Mouse (Mus musculus) forebrain, embryonic 11.5 days (tissue): ENCODE data around the gene Nphp1. TPM values are rescaled to one million over a fixed set of nuclear protein-coding genes. Genes with fewer than 3 reads are reported as not detected.
A peak's percentile ranks its signal among the peaks of the same experiment; 100 is the strongest.

ENCODE experiments used
- ATAC-seq: fragments of 200-750 bp; cut with Nextera tagmentation; replicated peaks from 2 replicates; pipeline ENCODE4 v1.8.0; 2017; ENCODE audit warnings: moderate TSS enrichment; ENCODE audit not compliant: low FRiP score
- DNase-seq: peaks from one replicate; pipeline ENCODE4 v3.0.0-alpha.2; 2017; ENCODE audit warnings: low spot score
- H3K27ac ChIP-seq: fragments of 300-500 bp; sonication (generic); 2 replicates; pipeline ENCODE4 v1.5.1; 2014; ENCODE audit warnings: low read depth, low read length
- H3K27me3 ChIP-seq: fragments of 300-500 bp; sonication (generic); 2 replicates; pipeline ENCODE4 v1.6.1; 2014; ENCODE audit warnings: mild to moderate bottlenecking, low read length, mixed read lengths; ENCODE audit not compliant: control insufficient read depth, insufficient read depth
- H3K36me3 ChIP-seq: fragments of 300-500 bp; sonication (generic); 2 replicates; pipeline ENCODE4 v1.6.1; 2014; ENCODE audit warnings: mild to moderate bottlenecking, low read length, moderate library complexity, mixed read lengths; ENCODE audit not compliant: control insufficient read depth, insufficient read depth
- H3K4me1 ChIP-seq: fragments of 300-500 bp; sonication (generic); replicated peaks from 2 replicates; pipeline ENCODE4 v1.6.1; 2014; ENCODE audit warnings: low read length, mixed read lengths; ENCODE audit not compliant: control insufficient read depth, insufficient read depth
- H3K4me2 ChIP-seq: fragments of 300-500 bp; sonication (generic); 2 replicates; pipeline ENCODE4 v1.6.1; 2014; ENCODE audit warnings: low read depth, mild to moderate bottlenecking, low read length, moderate library complexity, mixed read lengths; ENCODE audit not compliant: severe bottlenecking
- H3K4me3 ChIP-seq: fragments of 300-500 bp; sonication (generic); 2 replicates; pipeline ENCODE4 v1.5.1; 2014; ENCODE audit warnings: low read depth, low read length
- H3K9ac ChIP-seq: fragments of 300-500 bp; sonication (generic); 2 replicates; pipeline ENCODE4 v1.6.1; 2014; ENCODE audit warnings: low read length
- H3K9me3 ChIP-seq: fragments of 300-500 bp; sonication (generic); 2 replicates; pipeline ENCODE4 v1.6.1; 2016; ENCODE audit warnings: low read length, mixed read lengths; ENCODE audit not compliant: control insufficient read depth
- WGBS: fragments of 180-500 bp; shearing (Covaris S2); extraction: QIAGEN DNeasy Blood & Tissue Kit; methylation state at CpG from one replicate; pipeline ENCODE4 v1.1.7; 2014; 5-methylcytosine and 5-hydroxymethylcytosine counted together
- polyA plus RNA-seq: library from polyadenylated mRNA; unstranded; fragments of >200 nt; fragmentation: Nextera tagmentation; extraction: Ambion mirVana; gene quantifications from 2 replicates; pipeline ENCODE4 v1.2.1, GENCODE M21; 2014

Gene Nphp1
- polyA plus RNA-seq, 1 experiment from 2014 or later, result 34.1 TPM

DNA sequence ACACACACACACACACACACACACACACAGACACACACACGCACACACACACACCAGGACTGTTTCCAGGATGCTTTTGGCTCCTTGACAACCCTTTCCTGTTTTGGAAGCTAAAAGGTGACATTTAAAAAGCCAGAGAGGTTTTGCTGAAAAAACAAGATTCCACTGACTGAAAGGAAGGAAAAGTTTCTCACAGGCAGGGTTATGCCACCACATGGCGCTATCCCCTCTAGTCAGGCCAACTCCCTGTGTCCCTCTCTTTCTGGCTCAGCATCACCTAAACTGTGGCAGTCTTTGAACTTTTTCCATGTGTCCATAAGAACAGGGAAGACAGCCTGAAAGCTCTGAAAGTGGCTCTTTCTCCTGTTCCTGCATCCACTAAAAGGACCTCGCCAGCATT, 50.8 kb downstream of the Nphp1 start:
- ATAC-seq (no peak), DNase-seq (no peak)
- no peaks in the 10 kb centered on the region for H3K4me1 ChIP-seq
- WGBS, result 82% methylated on average over 3 of the region's 3 CpGs
- no peak overlapping the region for H3K27ac ChIP-seq
- no peak overlapping the region for H3K4me2 ChIP-seq
- H3K9ac ChIP-seq, result no peak overlapping the region
- no peaks in the 10 kb centered on the region for H3K27me3 ChIP-seq
- no peak overlapping the region for H3K4me3 ChIP-seq
- H3K9me3 ChIP-seq, result no peaks in the 10 kb centered on the region
- H3K36me3 ChIP-seq, result no peaks in the 10 kb centered on the region

DNA sequence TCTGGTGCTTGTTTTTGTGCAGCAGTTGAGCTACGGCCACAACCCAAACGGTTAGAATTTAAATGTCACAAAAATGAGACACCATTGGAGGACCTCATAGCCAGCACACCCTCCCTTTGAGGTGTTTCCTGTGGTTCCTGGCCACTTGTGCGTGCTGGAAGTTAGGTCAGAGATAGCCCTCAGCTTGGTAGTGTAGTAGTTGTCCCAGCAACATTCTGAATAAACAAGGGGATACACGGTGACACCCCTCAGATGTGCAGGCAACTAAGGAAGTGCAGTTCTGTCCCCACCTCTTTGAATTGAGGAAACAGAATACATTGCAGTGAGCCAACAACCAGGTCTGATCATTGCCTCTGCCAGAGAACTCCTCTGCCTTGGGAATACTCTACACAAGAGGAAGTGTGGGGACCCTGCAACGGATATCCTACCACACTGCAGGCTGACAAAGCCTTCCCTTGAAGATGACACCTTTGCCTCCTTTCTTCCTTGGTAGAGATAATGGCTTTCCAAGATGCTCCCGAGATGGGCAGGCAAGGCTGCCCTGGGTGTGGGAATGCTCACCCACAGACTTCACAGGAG, 52.0 kb downstream of the Nphp1 start:
- 83% methylated on average over 6 of the region's 6 CpGs for WGBS
- H3K36me3 ChIP-seq, result no peaks in the 10 kb centered on the region
- H3K4me3 ChIP-seq, result no peak overlapping the region
- no peaks in the 10 kb centered on the region for H3K9me3 ChIP-seq
- H3K27ac ChIP-seq, result no peak overlapping the region
- H3K4me2 ChIP-seq, result no peak overlapping the region
- H3K27me3 ChIP-seq, result no peaks in the 10 kb centered on the region
- DNase-seq (no peak), ATAC-seq (no peak)
- no peaks in the 10 kb centered on the region for H3K4me1 ChIP-seq
- no peak overlapping the region for H3K9ac ChIP-seq

DNA sequence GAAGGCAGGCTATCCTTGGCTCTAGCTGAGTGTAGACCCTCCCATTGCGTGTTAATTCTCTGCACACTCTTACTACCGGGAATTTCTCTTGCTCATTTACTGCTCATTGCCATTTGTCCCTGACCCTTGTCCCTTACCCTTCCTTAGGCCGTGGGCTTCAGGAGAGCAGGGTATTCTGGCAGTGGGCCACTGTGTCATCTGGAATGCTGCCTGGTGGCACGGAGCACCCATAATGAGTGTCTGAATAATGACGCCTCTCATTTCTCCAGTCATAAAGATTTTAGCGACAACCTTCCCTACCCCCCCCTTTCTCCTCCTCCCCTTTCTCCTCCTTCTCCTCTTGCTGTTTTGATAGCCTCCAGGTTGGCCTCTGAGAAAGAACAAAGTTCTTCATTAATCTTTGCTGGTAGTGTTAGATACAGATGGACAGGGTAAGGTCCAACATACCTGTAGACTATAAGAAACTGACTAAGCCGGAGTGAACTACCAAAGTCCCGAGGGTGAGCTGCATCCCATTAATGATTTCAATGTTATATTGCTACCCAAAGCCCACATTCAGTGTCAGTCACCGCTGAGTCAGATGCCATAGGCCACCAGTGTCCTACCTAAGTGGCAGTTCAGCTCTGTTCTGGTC, 53.1 kb downstream of the Nphp1 start:
- no peak for ATAC-seq
- Histone ChIP-seq H3K9me3 (no peaks in the 10 kb centered on the region), H3K4me3 (no peak overlapping the region), H3K27ac (no peak overlapping the region), H3K9ac (no peak overlapping the region), H3K27me3 (no peaks in the 10 kb centered on the region), H3K4me1 (no peaks in the 10 kb centered on the region), H3K36me3 (no peaks in the 10 kb centered on the region), H3K4me2 (no peak overlapping the region)
- DNase-seq, result no peak
- WGBS, result 83% methylated on average over 9 of the region's 9 CpGs

DNA sequence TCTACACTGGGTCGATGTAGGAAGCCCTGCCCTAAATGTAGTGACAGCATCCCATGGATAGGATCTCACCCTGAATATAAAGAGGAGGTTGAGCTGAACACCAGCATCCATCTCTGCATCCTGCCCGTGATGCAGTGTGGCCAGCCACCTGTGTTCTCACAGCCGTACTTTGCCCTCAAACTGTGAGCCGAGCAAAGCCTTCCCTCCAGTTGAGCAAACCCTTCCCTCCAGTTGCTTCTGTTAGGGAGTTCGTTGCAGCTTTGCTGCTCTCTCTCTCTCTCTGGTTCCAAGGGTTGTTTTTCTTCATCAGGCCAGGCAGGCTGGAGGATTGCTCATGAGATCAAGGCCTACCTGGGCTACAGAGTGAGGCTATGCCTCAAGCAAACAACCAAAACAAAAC, 53.8 kb downstream of the Nphp1 start:
- ATAC-seq, result no peak
- Histone ChIP-seq H3K4me1 (no peaks in the 10 kb centered on the region; the same call in 1 of the 2 replicates), H3K27me3 (no peaks in the 10 kb centered on the region), H3K4me2 (no peak overlapping the region), H3K9ac (no peak overlapping the region), H3K36me3 (no peaks in the 10 kb centered on the region), H3K4me3 (no peak overlapping the region), H3K9me3 (no peaks in the 10 kb centered on the region), H3K27ac (no peak overlapping the region)
- no peak for DNase-seq
- WGBS, result 85% methylated on average over 5 of the region's 5 CpGs

DNA sequence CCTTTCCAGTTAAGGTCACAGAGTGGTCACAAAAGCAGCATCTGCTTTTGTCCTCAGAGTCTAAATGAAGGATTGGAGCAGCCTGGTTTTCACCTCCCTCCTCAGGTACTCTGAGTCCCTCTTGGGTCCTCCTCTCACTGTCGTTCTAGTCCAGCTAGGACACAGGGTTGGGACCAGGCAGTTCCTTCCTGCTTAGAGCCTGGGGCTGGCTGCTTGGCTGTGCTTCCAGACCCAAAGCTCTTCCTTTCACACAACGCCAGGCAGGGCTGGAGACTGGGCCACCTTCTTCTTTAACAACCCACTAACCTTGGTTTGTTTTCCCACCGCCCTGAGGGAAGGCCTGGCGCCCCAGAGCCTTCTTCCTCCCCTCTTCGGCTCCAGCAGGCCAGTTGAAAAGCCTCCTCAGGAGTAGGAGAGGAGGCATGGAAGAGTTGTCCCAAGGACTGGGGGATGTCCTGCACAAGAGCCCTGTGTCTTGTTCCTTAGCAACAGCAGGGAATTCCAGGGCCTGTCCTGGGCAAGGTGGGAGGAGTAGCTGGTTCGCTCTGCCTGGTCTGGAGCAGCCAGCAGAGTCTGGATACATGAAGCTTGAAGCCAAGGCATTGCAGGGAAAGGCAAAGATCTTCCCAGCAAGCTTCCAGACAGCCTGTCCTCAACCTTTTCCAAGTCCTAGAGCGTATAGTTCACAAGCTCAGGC, 58.2 kb downstream of the Nphp1 start:
- no peak overlapping the region for H3K27ac ChIP-seq
- H3K9ac ChIP-seq, result no peak overlapping the region
- H3K4me2 ChIP-seq, result no peak overlapping the region
- no peaks in the 10 kb centered on the region for H3K9me3 ChIP-seq
- H3K27me3 ChIP-seq, result no peaks in the 10 kb centered on the region; the same call in 1 of the 2 replicates
- ATAC-seq, result no peak
- WGBS, result 49% methylated on average over 7 of the region's 7 CpGs
- DNase-seq, result no peak
- H3K36me3 ChIP-seq, result no peaks in the 10 kb centered on the region
- no peaks in the 10 kb centered on the region; the same call in 1 of the 2 replicates for H3K4me1 ChIP-seq
- no peak overlapping the region for H3K4me3 ChIP-seq

DNA sequence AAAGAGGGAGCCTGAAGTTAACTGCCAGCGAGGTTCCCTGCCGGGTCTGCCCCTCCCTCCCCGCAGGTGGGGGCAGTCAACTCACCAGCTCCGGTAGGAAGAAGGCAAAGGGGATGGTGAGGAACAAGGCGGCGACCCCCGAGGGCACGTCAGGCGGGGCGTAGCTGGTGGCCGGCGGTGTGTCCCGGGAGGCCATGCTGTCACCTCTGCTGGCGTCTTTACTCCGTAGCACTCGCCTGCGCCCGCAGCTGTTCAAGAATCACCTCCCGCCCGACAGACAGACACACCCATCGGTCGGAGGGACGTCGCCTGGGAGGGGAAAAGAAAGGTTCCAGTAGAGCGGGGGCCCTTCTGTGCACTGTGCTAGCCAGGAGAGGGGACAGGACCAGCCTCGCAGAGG, 59.0 kb downstream of the Nphp1 start, which contains the start of gene Mall:
Gene Mall (minus strand): TSS at position 262 of the 400 bp plus-strand sequence.
- Histone ChIP-seq H3K9ac (no peak within 1 kb of the TSS), H3K27me3 (no peaks in the 10 kb centered on the region; the same call in 1 of the 2 replicates), H3K27ac (no peak within 1 kb of the TSS), H3K36me3 (no peaks in the 10 kb centered on the region), H3K4me1 (no peaks in the 10 kb centered on the region; the same call in 1 of the 2 replicates), H3K4me2 (peak within 1 kb of the TSS; percentile 33), H3K9me3 (no peaks in the 10 kb centered on the region), H3K4me3 (no peak within 1 kb of the TSS)
- DNase-seq (peak; percentile 54), ATAC-seq (no peak)
- WGBS, result under 1% methylated on average over 26 of the region's 26 CpGs

DNA sequence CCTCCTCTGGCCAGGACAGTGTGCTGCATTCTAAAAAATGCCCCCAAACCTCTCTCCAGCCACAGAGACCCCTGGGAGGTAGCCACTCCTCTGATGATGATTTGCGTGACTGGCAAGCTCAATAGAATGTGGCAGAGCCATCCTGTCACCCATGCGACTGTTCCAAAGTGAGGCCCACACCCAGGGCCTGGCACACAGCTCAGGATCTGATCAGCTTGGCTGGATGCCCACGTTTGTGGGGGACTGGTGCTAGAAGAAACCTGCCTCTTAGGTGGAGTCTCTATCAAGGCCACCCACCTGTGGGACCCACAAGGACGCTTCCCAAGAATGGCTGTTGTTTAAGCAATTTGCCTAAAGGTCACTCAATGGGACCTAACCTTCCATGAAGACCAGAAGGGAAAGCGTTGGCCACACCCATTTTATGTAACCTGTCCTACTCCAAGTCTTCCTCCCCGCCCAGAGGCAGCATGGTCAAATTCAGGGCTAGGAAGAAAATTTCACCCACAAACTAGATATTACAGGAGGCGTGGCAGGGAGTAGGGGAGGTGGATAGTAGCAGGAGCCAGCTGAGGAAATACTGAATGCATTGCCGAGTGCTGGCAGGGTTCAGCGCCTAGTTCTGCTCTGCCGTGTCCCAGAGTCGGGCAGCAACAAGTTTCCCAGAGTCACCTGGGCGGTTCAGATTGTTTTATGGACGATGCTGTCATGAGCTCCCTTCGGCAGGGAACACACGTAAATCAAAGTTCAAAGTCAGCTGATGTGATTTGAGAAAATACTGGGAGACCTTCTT, 59.8 kb downstream of the Nphp1 start:
- no peak for ATAC-seq

DNA sequence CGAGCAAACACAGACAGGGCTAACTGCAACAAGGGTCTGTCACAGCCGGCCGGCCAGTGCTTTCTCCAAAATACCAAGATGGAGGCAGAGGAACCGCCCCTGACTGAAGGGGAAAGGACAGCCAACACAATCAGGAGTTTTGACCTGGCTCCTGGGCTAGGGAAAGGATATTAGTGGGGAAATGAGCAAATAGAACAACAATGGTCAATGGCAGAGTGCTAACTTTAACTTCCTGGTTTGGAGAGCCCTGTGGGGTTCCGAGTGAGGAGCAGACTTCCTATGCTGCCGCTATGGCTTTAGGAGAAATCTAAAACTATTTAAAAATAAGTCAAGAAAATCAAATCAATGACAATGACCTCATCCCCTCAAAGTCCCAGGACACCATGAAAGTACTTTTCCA, 60.6 kb downstream of the Nphp1 start:
- H3K27me3 ChIP-seq, result no peaks in the 10 kb centered on the region; the same call in 1 of the 2 replicates
- no peaks in the 10 kb centered on the region for H3K36me3 ChIP-seq
- H3K9me3 ChIP-seq, result no peaks in the 10 kb centered on the region
- no peak for DNase-seq
- H3K27ac ChIP-seq, result no peak overlapping the region
- no peak overlapping the region for H3K9ac ChIP-seq
- H3K4me1 ChIP-seq, result no peaks in the 10 kb centered on the region; the same call in 1 of the 2 replicates
- H3K4me3 ChIP-seq, result no peak overlapping the region
- no peak for ATAC-seq
- no peak overlapping the region for H3K4me2 ChIP-seq
- WGBS, result 76% methylated on average over 6 of the region's 6 CpGs

More for the DNA sequence above, 59.8 kb downstream of the Nphp1 start:
- Histone ChIP-seq H3K9me3 (no peaks in the 10 kb centered on the region), H3K4me2 (no peak overlapping the region; the same call in 1 of the 2 replicates), H3K4me3 (no peak overlapping the region), H3K9ac (no peak overlapping the region), H3K27ac (no peak overlapping the region), H3K27me3 (no peaks in the 10 kb centered on the region; the same call in 1 of the 2 replicates), H3K36me3 (no peaks in the 10 kb centered on the region), H3K4me1 (no peaks in the 10 kb centered on the region; the same call in 1 of the 2 replicates)
- no peak for DNase-seq
- WGBS, result 39% methylated on average over 15 of the region's 15 CpGs
